Mouse (Mus musculus) forebrain, embryonic 11.5 days (tissue): ENCODE measurements at regions not wholly inside any gene's neighbourhood (a gene's known extent, or its start where the extent isn't known, plus 50 kb on each side); places are given as distances from the start of the nearest gene placed in this dataset.

ENCODE experiments used
- ATAC-seq: fragments of 200-750 bp; cut with Nextera tagmentation; replicated peaks from 2 replicates; pipeline ENCODE4 v1.8.0; 2017; ENCODE audit warnings: moderate TSS enrichment; ENCODE audit not compliant: low FRiP score
- DNase-seq: peaks from one replicate; pipeline ENCODE4 v3.0.0-alpha.2; 2017; ENCODE audit warnings: low spot score
- H3K27ac ChIP-seq: fragments of 300-500 bp; sonication (generic); 2 replicates; pipeline ENCODE4 v1.5.1; 2014; ENCODE audit warnings: low read depth, low read length
- H3K27me3 ChIP-seq: fragments of 300-500 bp; sonication (generic); 2 replicates; pipeline ENCODE4 v1.6.1; 2014; ENCODE audit warnings: mild to moderate bottlenecking, low read length, mixed read lengths; ENCODE audit not compliant: control insufficient read depth, insufficient read depth
- H3K36me3 ChIP-seq: fragments of 300-500 bp; sonication (generic); 2 replicates; pipeline ENCODE4 v1.6.1; 2014; ENCODE audit warnings: mild to moderate bottlenecking, low read length, moderate library complexity, mixed read lengths; ENCODE audit not compliant: control insufficient read depth, insufficient read depth
- H3K4me1 ChIP-seq: fragments of 300-500 bp; sonication (generic); replicated peaks from 2 replicates; pipeline ENCODE4 v1.6.1; 2014; ENCODE audit warnings: low read length, mixed read lengths; ENCODE audit not compliant: control insufficient read depth, insufficient read depth
- H3K4me2 ChIP-seq: fragments of 300-500 bp; sonication (generic); 2 replicates; pipeline ENCODE4 v1.6.1; 2014; ENCODE audit warnings: low read depth, mild to moderate bottlenecking, low read length, moderate library complexity, mixed read lengths; ENCODE audit not compliant: severe bottlenecking
- H3K4me3 ChIP-seq: fragments of 300-500 bp; sonication (generic); 2 replicates; pipeline ENCODE4 v1.5.1; 2014; ENCODE audit warnings: low read depth, low read length
- H3K9ac ChIP-seq: fragments of 300-500 bp; sonication (generic); 2 replicates; pipeline ENCODE4 v1.6.1; 2014; ENCODE audit warnings: low read length
- H3K9me3 ChIP-seq: fragments of 300-500 bp; sonication (generic); 2 replicates; pipeline ENCODE4 v1.6.1; 2016; ENCODE audit warnings: low read length, mixed read lengths; ENCODE audit not compliant: control insufficient read depth
- WGBS: fragments of 180-500 bp; shearing (Covaris S2); extraction: QIAGEN DNeasy Blood & Tissue Kit; methylation state at CpG from one replicate; pipeline ENCODE4 v1.1.7; 2014; 5-methylcytosine and 5-hydroxymethylcytosine counted together

DNA sequence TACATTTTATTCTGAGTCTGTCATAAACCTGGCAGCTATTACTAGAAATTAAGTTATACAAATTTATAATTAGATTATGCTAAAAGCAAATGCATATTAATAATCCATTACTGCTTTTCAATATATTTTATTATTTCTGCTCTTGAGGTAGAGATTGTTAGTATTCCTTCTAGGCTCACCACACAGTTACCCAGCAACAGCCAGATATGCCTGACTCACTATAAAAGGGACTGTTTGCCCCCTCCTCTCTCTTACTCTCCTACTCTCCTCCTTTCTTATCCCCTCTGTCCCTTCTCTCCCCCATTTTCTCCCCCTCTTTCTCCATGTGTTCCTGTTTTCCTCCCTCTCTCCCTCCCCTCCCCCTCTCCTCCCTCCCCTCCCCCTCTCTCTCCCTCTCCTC, 98.7 kb downstream of the 4930505A04Rik start:
- no peak for ATAC-seq

GRCm38 (mm10) chr11:30371963-30372362, 99.7 kb downstream of the 4930505A04Rik start:
- no peaks in the 10 kb centered on the region for H3K27me3 ChIP-seq
- H3K4me3 ChIP-seq = no peak overlapping the region
- H3K9ac ChIP-seq = no peak overlapping the region
- no peak overlapping the region for H3K4me2 ChIP-seq
- H3K9me3 ChIP-seq = no peaks in the 10 kb centered on the region
- no peak for ATAC-seq
- DNase-seq = no peak
- no peaks in the 10 kb centered on the region for H3K36me3 ChIP-seq
- WGBS = 96% methylated on average over 1 of the region's 1 CpGs
- no peak overlapping the region for H3K27ac ChIP-seq
- H3K4me1 ChIP-seq = no peaks in the 10 kb centered on the region

More for the DNA sequence above, 98.7 kb downstream of the 4930505A04Rik start:
- Histone ChIP-seq H3K4me3 (no peak overlapping the region), H3K36me3 (no peaks in the 10 kb centered on the region), H3K4me1 (no peaks in the 10 kb centered on the region), H3K9ac (no peak overlapping the region), H3K9me3 (no peaks in the 10 kb centered on the region), H3K27ac (no peak overlapping the region), H3K27me3 (no peaks in the 10 kb centered on the region), H3K4me2 (no peak overlapping the region)
- DNase-seq = no peak

- Histone ChIP-seq H3K4me2 (no peak overlapping the region), H3K4me3 (no peak overlapping the region), H3K9ac (no peak overlapping the region), H3K27me3 (no peaks in the 10 kb centered on the region), H3K36me3 (no peaks in the 10 kb centered on the region), H3K27ac (no peak overlapping the region), H3K9me3 (no peaks in the 10 kb centered on the region), H3K4me1 (no peaks in the 10 kb centered on the region)
- 86% methylated on average over 2 of the region's 2 CpGs for WGBS
- ATAC-seq (no peak), DNase-seq (no peak)
These were observed 101.7 kb upstream of the Sptbn1 start for GRCm38 (mm10) chr11:30369601-30370240.

DNA sequence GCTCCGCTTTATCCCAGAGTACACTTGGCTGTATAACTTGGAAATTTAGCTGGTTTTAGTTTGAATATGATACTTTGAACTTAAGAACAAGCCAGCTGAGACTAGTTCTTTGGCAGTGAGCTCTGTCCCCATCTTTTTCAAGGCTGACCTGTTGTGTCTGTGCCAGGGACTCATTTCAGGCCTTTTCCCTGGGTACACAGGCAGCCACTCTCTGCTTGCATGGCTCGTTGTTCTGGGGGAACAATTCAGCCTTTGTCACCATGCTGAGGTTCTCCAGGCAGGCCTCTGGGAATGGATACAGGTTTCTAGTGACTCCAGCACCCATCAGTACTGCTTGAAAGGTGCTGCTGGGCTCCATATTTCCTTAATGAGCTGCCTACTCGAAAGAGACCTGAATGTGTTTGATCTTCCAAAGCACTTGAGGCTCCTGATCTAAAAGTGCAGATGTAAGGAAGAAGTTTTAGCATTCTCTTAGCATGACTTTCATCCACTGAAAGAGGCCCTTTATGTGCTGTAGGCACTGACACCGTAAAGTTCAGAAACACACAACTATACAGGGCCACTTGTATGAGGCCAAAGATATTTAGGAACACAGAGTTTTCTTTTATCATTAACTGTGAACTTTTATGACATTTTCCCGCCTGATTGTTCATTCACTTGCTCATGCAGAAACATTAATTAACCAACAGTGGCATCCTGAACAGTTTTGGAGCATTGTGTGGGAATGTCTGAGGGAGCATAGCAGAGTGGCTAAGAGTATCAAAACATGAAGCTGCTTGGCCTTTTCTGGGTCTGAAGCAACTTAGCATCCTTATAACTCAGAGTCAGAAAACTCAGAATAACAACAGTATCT, 99.6 kb upstream of the Sptbn1 start:
- DNase-seq = no peak
- 65% methylated on average over 5 of the region's 5 CpGs for WGBS

DNA sequence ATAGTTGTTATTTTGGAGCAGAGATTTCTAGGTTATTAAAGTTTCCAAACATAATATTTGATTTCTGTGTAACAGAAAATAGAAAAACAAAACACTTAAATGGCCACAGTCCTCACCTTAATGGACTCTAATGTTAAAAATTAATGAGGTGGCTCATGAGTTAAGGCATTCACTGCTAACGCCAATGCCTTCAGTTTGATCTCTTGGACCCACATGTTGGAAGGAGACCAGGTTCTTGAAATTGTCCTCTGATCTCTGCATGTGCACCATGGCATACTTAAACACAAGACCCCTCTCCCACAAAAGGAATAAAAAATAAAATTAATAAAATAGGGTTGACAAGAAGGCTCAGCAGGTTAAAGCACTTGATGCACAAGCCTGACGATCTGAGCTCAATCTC, 98.5 kb upstream of the Sptbn1 start:
- Histone ChIP-seq H3K36me3 (no peaks in the 10 kb centered on the region), H3K4me3 (no peak overlapping the region), H3K9me3 (no peaks in the 10 kb centered on the region), H3K9ac (no peak overlapping the region), H3K4me1 (no peaks in the 10 kb centered on the region), H3K27me3 (no peaks in the 10 kb centered on the region), H3K27ac (no peak overlapping the region), H3K4me2 (no peak overlapping the region)
- WGBS = 87% methylated on average over 2 of the region's 2 CpGs
- DNase-seq = no peak
- ATAC-seq = no peak

More for the DNA sequence above, 99.6 kb upstream of the Sptbn1 start:
- H3K27ac ChIP-seq = no peak overlapping the region
- no peak overlapping the region for H3K4me3 ChIP-seq
- H3K36me3 ChIP-seq = no peaks in the 10 kb centered on the region
- H3K9ac ChIP-seq = no peak overlapping the region
- H3K4me1 ChIP-seq = no peaks in the 10 kb centered on the region
- ATAC-seq = peak; percentile 7; the same call in 1 of the 2 replicates
- H3K9me3 ChIP-seq = no peaks in the 10 kb centered on the region
- no peak overlapping the region for H3K4me2 ChIP-seq
- H3K27me3 ChIP-seq = no peaks in the 10 kb centered on the region

DNA sequence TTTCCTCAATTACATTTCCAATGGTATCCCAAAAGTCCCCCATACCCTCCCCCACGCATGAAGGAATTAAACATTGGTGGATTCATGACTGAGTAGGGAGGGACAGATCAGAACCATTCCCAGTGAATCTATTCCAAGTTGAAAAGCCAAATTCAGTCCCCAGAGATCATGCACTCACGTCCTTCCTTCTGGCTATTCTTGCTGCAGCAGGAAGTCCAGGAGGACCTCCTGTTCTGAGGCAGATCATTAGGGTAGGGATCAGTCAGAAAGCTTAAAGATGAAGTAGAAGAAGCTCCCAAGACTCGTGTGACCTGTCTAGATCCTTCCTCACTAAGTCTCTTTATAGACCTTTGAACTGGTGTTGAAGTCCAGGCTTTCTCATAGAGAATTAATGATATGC, 97.0 kb upstream of the Sptbn1 start:
- WGBS = 66% methylated on average over 3 of the region's 3 CpGs
- DNase-seq (no peak), ATAC-seq (no peak)

DNA sequence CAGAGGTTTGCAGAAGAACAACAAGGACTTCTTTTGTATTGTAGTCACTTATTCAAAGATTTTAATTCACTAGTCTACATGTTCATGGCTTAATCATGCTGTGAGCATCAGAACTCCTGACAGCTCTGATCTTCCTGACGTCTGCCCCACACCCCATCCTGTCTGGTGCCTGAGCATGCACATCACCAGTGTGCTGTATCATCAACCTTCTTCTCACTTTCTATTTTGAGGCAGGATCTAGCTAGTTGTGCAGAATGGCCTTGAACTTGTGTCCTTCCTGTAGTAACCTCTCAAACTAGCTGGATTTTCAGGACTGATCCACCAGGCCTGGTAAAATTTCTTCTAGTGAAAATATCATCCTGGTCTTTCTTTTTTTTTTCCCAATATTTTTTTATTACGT, 96.6 kb upstream of the Sptbn1 start:
- H3K27me3 ChIP-seq = no peaks in the 10 kb centered on the region
- no peaks in the 10 kb centered on the region for H3K4me1 ChIP-seq
- H3K9me3 ChIP-seq = no peaks in the 10 kb centered on the region
- DNase-seq (no peak), ATAC-seq (no peak)
- WGBS = 78% methylated on average over 2 of the region's 2 CpGs
- H3K4me3 ChIP-seq = no peak overlapping the region
- no peaks in the 10 kb centered on the region for H3K36me3 ChIP-seq
- no peak overlapping the region for H3K9ac ChIP-seq
- no peak overlapping the region for H3K4me2 ChIP-seq
- H3K27ac ChIP-seq = no peak overlapping the region

More for the DNA sequence above, 97.0 kb upstream of the Sptbn1 start:
- no peak overlapping the region for H3K27ac ChIP-seq
- H3K4me3 ChIP-seq = no peak overlapping the region
- H3K4me2 ChIP-seq = no peak overlapping the region
- H3K27me3 ChIP-seq = no peaks in the 10 kb centered on the region
- H3K36me3 ChIP-seq = no peaks in the 10 kb centered on the region
- no peaks in the 10 kb centered on the region for H3K4me1 ChIP-seq
- no peak overlapping the region for H3K9ac ChIP-seq
- no peaks in the 10 kb centered on the region for H3K9me3 ChIP-seq

DNA sequence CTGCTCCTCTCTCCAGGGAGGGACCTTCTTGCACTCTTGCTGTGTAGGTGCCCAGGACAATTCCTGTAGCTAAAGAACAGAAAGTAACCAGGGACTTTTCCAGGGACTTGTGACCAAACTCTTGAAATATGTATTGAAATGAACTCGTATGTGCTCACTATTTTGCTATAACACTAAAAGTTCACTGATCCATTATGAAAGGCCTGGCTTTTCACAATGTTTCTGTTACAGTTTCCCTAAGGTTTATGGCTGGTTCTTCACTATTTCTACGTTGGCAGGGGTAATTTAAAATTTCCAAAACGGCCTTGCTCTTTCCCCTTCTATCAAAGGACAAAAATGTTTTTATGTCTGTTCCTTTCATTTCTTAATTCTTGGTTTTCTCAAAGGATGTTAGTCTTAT, 90.2 kb upstream of the Sptbn1 start:
- Histone ChIP-seq H3K4me1 (no peaks in the 10 kb centered on the region), H3K36me3 (no peaks in the 10 kb centered on the region), H3K27ac (no peak overlapping the region), H3K9me3 (no peaks in the 10 kb centered on the region), H3K4me2 (no peak overlapping the region), H3K4me3 (no peak overlapping the region), H3K27me3 (no peaks in the 10 kb centered on the region), H3K9ac (no peak overlapping the region)
- DNase-seq = no peak
- 86% methylated on average over 3 of the region's 3 CpGs for WGBS
- ATAC-seq = no peak

GRCm38 (mm10) chr11:30355356-30355755, 87.4 kb upstream of the Sptbn1 start:
- no peak for DNase-seq
- no peak for ATAC-seq

More at GRCm38 (mm10) chr11:30355356-30355755, 87.4 kb upstream of the Sptbn1 start:
- Histone ChIP-seq H3K27me3 (no peaks in the 10 kb centered on the region), H3K4me2 (no peak overlapping the region), H3K36me3 (no peaks in the 10 kb centered on the region), H3K4me3 (no peak overlapping the region), H3K9ac (no peak overlapping the region), H3K27ac (no peak overlapping the region), H3K4me1 (no peaks in the 10 kb centered on the region), H3K9me3 (no peaks in the 10 kb centered on the region)
